Comparison of ENCODE assay signal across 18 mouse cellular contexts in the genomic region with DNA sequence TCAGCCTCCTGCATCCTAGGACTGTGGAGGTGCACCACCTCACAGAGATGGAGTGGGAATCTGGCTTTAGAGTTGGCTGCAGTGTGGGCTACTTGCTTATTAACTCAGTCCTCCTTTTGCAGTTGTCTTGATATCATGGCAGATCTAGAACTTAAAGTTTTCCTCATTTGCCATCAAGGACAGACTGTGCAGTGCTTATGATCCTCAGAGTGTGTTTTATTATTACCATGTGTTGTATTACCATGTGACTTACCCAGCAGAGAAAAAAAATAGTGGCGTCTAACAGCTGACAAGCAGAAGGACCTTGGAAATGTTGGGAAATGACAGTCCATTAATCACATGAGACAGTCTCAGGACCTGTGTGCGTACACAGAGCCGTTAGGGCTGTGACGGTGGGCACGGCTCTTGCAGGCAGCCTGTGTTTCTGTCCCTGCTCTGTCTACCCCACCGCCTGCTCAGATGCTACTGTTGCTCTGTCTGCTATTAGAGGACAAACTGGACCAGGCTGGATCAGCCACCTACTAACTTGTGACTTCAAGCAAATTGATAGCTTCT. TPM values are rescaled to one million over a fixed set of nuclear protein-coding genes. Genes with fewer than 3 reads are reported as not detected.
DNase-seq lines count a peak whose midpoint lies in the region; ATAC-seq and TF ChIP-seq lines count a peak whose summit lies in the region.
"Had no signal": no experiment of that assay in that cellular context is flagged by ENCODE, and none has a peak within 500 bp of the region (broad histone marks: within the 10 kb centered on the region; RNA-seq: fewer than 3 reads in every experiment).

No protein-coding gene starts in this region.

- peak; percentile 31; the same call in 1 of the 2 replicates for ATAC-seq in lung, embryonic 16.5 days (ENCODE audit: low read depth)
- no peak for ATAC-seq in lung, postnatal 0 days
- ATAC-seq: CD4-positive, CD25-positive, alpha-beta regulatory T cell, adult 4 months; liver, embryonic 12.5 days had no signal

- no peak overlapping the region for H3K4me3 ChIP-seq in lung, embryonic 16.5 days (ENCODE audit: low read length)
- H3K4me3 ChIP-seq in lung, postnatal 0 days (ENCODE audit: low read depth, low read length): no peak overlapping the region
- H3K4me3 ChIP-seq: embryonic facial prominence, embryonic 15.5 days; limb, embryonic 12.5 days; liver, embryonic 12.5 days; neural tube, embryonic 15.5 days had no signal

- no peak for TF ChIP-seq EP300 in lung, postnatal 0 days (IDR thresholded peaks at IDR 0.05)

- H3K9ac ChIP-seq in lung, embryonic 16.5 days (ENCODE audit: low read length): no peak overlapping the region
- H3K9ac ChIP-seq in lung, postnatal 0 days (replicated peaks; ENCODE audit: low read depth): no peak overlapping the region
- H3K9ac ChIP-seq: embryonic facial prominence, embryonic 15.5 days; limb, embryonic 12.5 days; liver, embryonic 12.5 days; neural tube, embryonic 15.5 days had no signal

- TF ChIP-seq CTCF in lung, postnatal 0 days (IDR thresholded peaks at IDR 0.05): no peak

- H3K4me1 ChIP-seq in lung, embryonic 16.5 days (replicated peaks; ENCODE audit: control insufficient read depth, insufficient read depth, low read length): no peaks in the 10 kb centered on the region
- no peaks in the 10 kb centered on the region for H3K4me1 ChIP-seq in lung, postnatal 0 days (ENCODE audit: insufficient read depth, low read depth, low read length)
- H3K4me1 ChIP-seq: embryonic facial prominence, embryonic 15.5 days; limb, embryonic 12.5 days; liver, embryonic 12.5 days; neural tube, embryonic 15.5 days had no signal

- no peak overlapping the region for H3K27ac ChIP-seq in lung, embryonic 16.5 days (ENCODE audit: low read length)
- no peak overlapping the region for H3K27ac ChIP-seq in lung, postnatal 0 days (ENCODE audit: low read length)
- H3K27ac ChIP-seq: embryonic facial prominence, embryonic 15.5 days; limb, embryonic 12.5 days; liver, embryonic 12.5 days; neural tube, embryonic 15.5 days had no signal

- peak; percentile 51 for DNase-seq in adrenal gland, adult 2 months
- DNase-seq in adrenal gland, postnatal 25 days: no peak
- no peak for DNase-seq in lung, postnatal 0 days (ENCODE audit: low spot score)
- DNase-seq in adrenal gland, postnatal 36 days: peak; percentile 15 to 33
- DNase-seq in mesoderm, embryonic 11.5 days (ENCODE audit: low read depth, low spot score): peak; percentile 11
- DNase-seq in kidney, adult 9 months: no peak
- DNase-seq: cerebellum, adult 9-10 months; lung, adult 2 months; lung, postnatal 4 days; thymus, postnatal 25 days had no signal

- H3K27me3 ChIP-seq in lung, embryonic 16.5 days (ENCODE audit: control insufficient read depth, insufficient read depth, low read depth, low read length): no peaks in the 10 kb centered on the region
- no peaks in the 10 kb centered on the region for H3K27me3 ChIP-seq in lung, postnatal 0 days (replicated peaks; ENCODE audit: insufficient read depth, low read length)
- H3K27me3 ChIP-seq: embryonic facial prominence, embryonic 15.5 days; limb, embryonic 12.5 days; liver, embryonic 12.5 days; neural tube, embryonic 15.5 days had no signal

- H3K4me2 ChIP-seq in lung, embryonic 16.5 days (ENCODE audit: low read depth, low read length): no peak overlapping the region
- H3K4me2 ChIP-seq in lung, postnatal 0 days (replicated peaks; ENCODE audit: low read depth, low read length): no peak overlapping the region
- H3K4me2 ChIP-seq: embryonic facial prominence, embryonic 15.5 days; heart, embryonic 11.5 days; limb, embryonic 12.5 days; liver, embryonic 12.5 days; midbrain, embryonic 11.5 days; neural tube, embryonic 15.5 days had no signal

- 53% methylated on average over 6 of the region's 6 CpGs for WGBS in lung, embryonic 16.5 days
- 53% methylated on average over 6 of the region's 6 CpGs for WGBS in lung, postnatal 0 days

- H3K9me3 ChIP-seq in lung, embryonic 16.5 days (ENCODE audit: control insufficient read depth, low read length): no peaks in the 10 kb centered on the region
- H3K9me3 ChIP-seq in lung, postnatal 0 days (ENCODE audit: low read length): no peaks in the 10 kb centered on the region
- H3K9me3 ChIP-seq: embryonic facial prominence, embryonic 15.5 days; limb, embryonic 12.5 days; liver, embryonic 12.5 days; neural tube, embryonic 15.5 days had no signal

- peaks cover 29% of the 10 kb centered on the region for H3K36me3 ChIP-seq in lung, embryonic 16.5 days (ENCODE audit: control insufficient read depth, insufficient read depth, low read length)
- H3K36me3 ChIP-seq in lung, postnatal 0 days (ENCODE audit: insufficient read depth, low read length): peaks cover 18% of the 10 kb centered on the region

RNA-seq across cellular contexts. Expression of a gene that starts 50.4 kb away (rescaled TPM):
- 100 to 1,000 TPM; 141 to 185 TPM for total RNA-seq in adrenal gland, adult 2 months (2021)
- 68.7 and 87.2 TPM in 2 replicates for polyA plus RNA-seq in adrenal gland, adult 2 months (2012; rRNA removed)
- total RNA-seq in adrenal gland, postnatal 25 days (2021): 142 and 170 TPM in 2 replicates
- 180 and 187 TPM in 2 replicates for polyA plus RNA-seq in lung, embryonic 16.5 days (2015; fragmentation: Nextera tagmentation; extraction: Ambion mirVana)
- polyA plus RNA-seq in lung, postnatal 0 days (2015; fragmentation: Nextera tagmentation; extraction: Ambion mirVana): 190 and 191 TPM in 2 replicates
- 100 to 1,000 TPM; 164 to 181 TPM for total RNA-seq in adrenal gland, postnatal 36 days (2021)

Comparison
In these comparisons a context has a peak if more than half of its experiments do, and no peak if none do; other contexts are left out.
1. DNase-seq: peak in adrenal gland, adult 2 months (single experiment), adrenal gland, postnatal 36 days (2 of 2) and mesoderm, embryonic 11.5 days (single experiment); none in adrenal gland, postnatal 25 days (single experiment), lung, postnatal 0 days (single experiment) and kidney, adult 9 months (single experiment).